Mouse (Mus musculus) MEL (cell line): ENCODE data around the gene 0610009B22Rik. TPM values are rescaled to one million over a fixed set of nuclear protein-coding genes. Genes with fewer than 3 reads are reported as not detected.
"Not testable (repeated sequence)": the region's sequence is repeated elsewhere in the genome, so short reads cannot be mapped to it uniquely, and the experiment has no call there.

Experiments
- DNase-seq: peaks from one replicate; pipeline ENCODE4 v3.0.0; 2011; ENCODE audit warnings: low read depth, low spot score
- H3K27ac ChIP-seq: 2 replicates; pipeline ENCODE4 v1.5.1; 2012; ENCODE audit warnings: low read depth, mild to moderate bottlenecking, control low read depth, low read length, moderate library complexity; ENCODE audit not compliant: control insufficient read depth
- H3K27me3 ChIP-seq, 2 experiments: fragments of 150-350 bp in 1 of 2; sonication (generic) in 1 of 2; 2 replicates each; pipeline ENCODE4 v1.6.1; 2012; ENCODE audit warnings: low read length in 2 of 2, mild to moderate bottlenecking in 2 of 2, improper control_type of control experiment in 1 of 2, moderate library complexity in 1 of 2; ENCODE audit not compliant: insufficient read depth in 2 of 2, control insufficient read depth in 1 of 2
- H3K36me3 ChIP-seq, 2 experiments: 2 replicates each; pipeline ENCODE4 v1.6.1; 2012 to 2014; ENCODE audit warnings: low read length in 2 of 2, improper control_type of control experiment in 1 of 2, inconsistent platforms in 1 of 2, mild to moderate bottlenecking in 1 of 2; ENCODE audit not compliant: insufficient read depth in 2 of 2, control insufficient read depth in 1 of 2
- H3K4me1 ChIP-seq, 2 experiments: fragments of 150-350 bp in 1 of 2; sonication (generic) in 1 of 2; 2 replicates each; pipeline ENCODE4 v1.6.1; 2012; ENCODE audit warnings: low read length in 2 of 2, improper control_type of control experiment in 1 of 2, mild to moderate bottlenecking in 1 of 2; ENCODE audit not compliant: insufficient read depth in 2 of 2, control insufficient read depth in 1 of 2
- H3K4me3 ChIP-seq, 2 experiments: fragments of 150-350 bp in 1 of 2; sonication (generic) in 1 of 2; 2 replicates each; pipeline ENCODE4 v1.5.1; 2012; ENCODE audit warnings: low read depth in 2 of 2, low read length in 2 of 2, mild to moderate bottlenecking in 2 of 2, moderate library complexity in 2 of 2, control low read depth in 1 of 2, improper control_type of control experiment in 1 of 2; ENCODE audit not compliant: control insufficient read depth in 1 of 2, insufficient read depth in 1 of 2
- H3K79me2 ChIP-seq: 2 replicates; pipeline ENCODE4 v1.6.1; 2012; ENCODE audit warnings: mild to moderate bottlenecking, low read length, moderate library complexity; ENCODE audit not compliant: control insufficient read depth, poor library complexity, insufficient read depth
- H3K9ac ChIP-seq: 2 replicates; pipeline ENCODE4 v1.6.1; 2012; ENCODE audit warnings: low read depth, mild to moderate bottlenecking, control low read depth, low read length, moderate library complexity; ENCODE audit not compliant: control insufficient read depth, poor library complexity, severe bottlenecking
- H3K9me3 ChIP-seq: fragments of 150-350 bp; sonication (generic); replicated peaks from 2 replicates; pipeline ENCODE4 v1.6.1; 2012; ENCODE audit warnings: mild to moderate bottlenecking, low read length, improper control_type of control experiment, moderate library complexity; ENCODE audit not compliant: insufficient read depth
- EP300 ChIP-seq, 2 experiments: IDR thresholded peaks; 2 replicates each; pipeline ENCODE4 v1.6.1; 2011; ENCODE audit warnings: improper control_type of control experiment in 2 of 2, low read length in 2 of 2, low read depth in 1 of 2, mild to moderate bottlenecking in 1 of 2
- JUND ChIP-seq: IDR thresholded peaks from 2 replicates; pipeline ENCODE4 v1.6.1; 2011; ENCODE audit warnings: low read depth, mild to moderate bottlenecking, improper control_type of control experiment, low read length
- MEF2A ChIP-seq: IDR thresholded peaks from 2 replicates; pipeline ENCODE4 v1.6.1; 2014; ENCODE audit warnings: low read depth, mild to moderate bottlenecking, inconsistent platforms, low read length, improper control_type of control experiment; ENCODE audit not compliant: poor library complexity, insufficient replicate concordance, severe bottlenecking; ENCODE audit errors: extremely low read depth
- NRF1 ChIP-seq: IDR thresholded peaks from 2 replicates; pipeline ENCODE4 v1.6.1; 2014; ENCODE audit warnings: low read depth, mild to moderate bottlenecking, inconsistent platforms, low read length, improper control_type of control experiment, moderate library complexity; ENCODE audit not compliant: poor library complexity, insufficient read depth, severe bottlenecking
- POLR2A ChIP-seq, 2 experiments: IDR thresholded peaks; 2 replicates each; pipeline ENCODE4 v1.6.1; 2011 to 2012; ENCODE audit warnings: low read length in 2 of 2, mild to moderate bottlenecking in 2 of 2, control low read depth in 1 of 2, improper control_type of control experiment in 1 of 2, low read depth in 1 of 2, moderate library complexity in 1 of 2; ENCODE audit not compliant: control insufficient read depth in 1 of 2, insufficient read depth in 1 of 2, poor library complexity in 1 of 2
- POLR2AphosphoS5 ChIP-seq: IDR thresholded peaks from 2 replicates; pipeline ENCODE4 v1.6.1; 2012; ENCODE audit warnings: low read depth, borderline replicate concordance, mild to moderate bottlenecking, inconsistent platforms, low read length, moderate library complexity, mixed read lengths
- RAD21 ChIP-seq: IDR thresholded peaks from 2 replicates; pipeline ENCODE4 v1.6.1; 2011; ENCODE audit warnings: mild to moderate bottlenecking, low read depth, low read length, improper control_type of control experiment
- TAL1 ChIP-seq: IDR thresholded peaks from 2 replicates; pipeline ENCODE4 v1.6.1; 2012; ENCODE audit warnings: mild to moderate bottlenecking, inconsistent platforms, low read length, moderate library complexity, mixed read lengths
- TCF12 ChIP-seq: IDR thresholded peaks from 2 replicates; pipeline ENCODE4 v1.6.1; 2014; ENCODE audit warnings: low read depth, mild to moderate bottlenecking, inconsistent platforms, low read length, improper control_type of control experiment, moderate library complexity
- USF1 ChIP-seq: IDR thresholded peaks from 2 replicates; pipeline ENCODE4 v1.6.1; 2014; ENCODE audit warnings: low read depth, mild to moderate bottlenecking, inconsistent platforms, low read length, improper control_type of control experiment, moderate library complexity
- ZC3H11A ChIP-seq: IDR thresholded peaks from 2 replicates; pipeline ENCODE4 v1.6.1; 2012; ENCODE audit warnings: low read depth, mild to moderate bottlenecking, inconsistent platforms, low read length, improper control_type of control experiment
- ZMIZ1 ChIP-seq: IDR thresholded peaks from 2 replicates; pipeline ENCODE4 v1.6.1; 2012; ENCODE audit warnings: low read depth, mild to moderate bottlenecking, inconsistent platforms, low read length, improper control_type of control experiment, moderate library complexity
- ZNF384 ChIP-seq: IDR thresholded peaks from 2 replicates; pipeline ENCODE4 v1.6.1; 2012; ENCODE audit warnings: low read depth, mild to moderate bottlenecking, inconsistent platforms, low read length, improper control_type of control experiment
- polyA plus RNA-seq, 2 experiments: library from polyadenylated mRNA; stranded (reverse) in 1 of 2; unstranded in 1 of 2; fragments of >175 nt in 1 of 2; fragments of >200 nt in 1 of 2; gene quantifications; 2 replicates each; pipeline versions ENCODE4 v1.2.1 to v1.2.4; 2012; ENCODE audit warnings: low replicate concordance in 2 of 2, low read depth in 1 of 2; ENCODE audit not compliant: insufficient read length in 2 of 2, insufficient read depth in 1 of 2, missing spikeins in 1 of 2
- total RNA-seq: library from RNA; depleted of rRNA; stranded (reverse); fragments of 300-350 nt; gene quantifications from 2 replicates; pipeline ENCODE4 v1.2.3, GENCODE M21; 2012

Gene 0610009B22Rik
- total and polyA plus RNA-seq, 3 experiments = 24.4 to 37.7 TPM; not detected in 1

GRCm38 (mm10) chr11:51688330-51689328 lies at the start of gene 0610009B22Rik (continued):
- TF ChIP-seq JUND (no peak), ZMIZ1 (peak; percentile 94), RAD21 (no peak), MEF2A (no peak), EP300 (IDR thresholded peaks at IDR 0.05; ENCODE audit: low read depth in 1 of 2, low read length in 2 of 2) (no peak)

- H3K4me1 ChIP-seq, H3K79me2 ChIP-seq, H3K27me3 ChIP-seq, H3K9me3 ChIP-seq, H3K27ac ChIP-seq, H3K9ac ChIP-seq, H3K4me3 ChIP-seq, DNase-seq: not testable (repeated sequence)
- H3K36me3 ChIP-seq = peaks cover under 1 to 25% of the 10 kb centered on the region in 2 experiments
These were observed 45.5 kb upstream of the 0610009B22Rik start for GRCm38 (mm10) chr11:51734218-51734617.

- H3K9ac ChIP-seq = no peak overlapping the region
- no peaks in the 10 kb centered on the region for H3K4me1 ChIP-seq
- DNase-seq = no peak
- no peaks in the 10 kb centered on the region for H3K9me3 ChIP-seq
- no peak overlapping the region for H3K27ac ChIP-seq
- H3K4me3 ChIP-seq = no peak overlapping the region
- TF ChIP-seq POLR2A (IDR thresholded peaks at IDR 0.05; ENCODE audit: control insufficient read depth in 1 of 2, insufficient read depth in 1 of 2, low read depth in 1 of 2, low read length in 2 of 2, poor library complexity in 1 of 2) (no peak), NRF1 (no peak), ZC3H11A (no peak), TCF12 (no peak), POLR2AphosphoS5 (no peak), USF1 (no peak), TAL1 (no peak), ZMIZ1 (no peak), ZNF384 (no peak)
- TF ChIP-seq, all 39 proteins: peak for 0
- Histone ChIP-seq H3K27me3 (no peaks in the 10 kb centered on the region), H3K79me2 (no peaks in the 10 kb centered on the region), H3K36me3 (peaks cover 0 to 27% of the 10 kb centered on the region in 2 experiments; a peak in 2 of 4 replicates)
These were observed 44.2 kb upstream of the 0610009B22Rik start for GRCm38 (mm10) chr11:51732883-51733282.
